Mouse (Mus musculus) c-Kit-positive CD71-negative TER-119-negative erythroid progenitor cells, embryonic 14.5 days (primary cell): ENCODE measurements around the gene Clcnka.

ENCODE experiments used
- DNase-seq: peaks from one replicate; pipeline ENCODE4 v3.0.0-alpha.2; 2013; ENCODE audit warnings: low read depth

Clcnka gene

GRCm38 (mm10) chr4:141398545-141398944, at the start of gene Clcnka:
Gene Clcnka, minus strand, starts transcription at chr4:141398724.
- no peak for DNase-seq

DNA sequence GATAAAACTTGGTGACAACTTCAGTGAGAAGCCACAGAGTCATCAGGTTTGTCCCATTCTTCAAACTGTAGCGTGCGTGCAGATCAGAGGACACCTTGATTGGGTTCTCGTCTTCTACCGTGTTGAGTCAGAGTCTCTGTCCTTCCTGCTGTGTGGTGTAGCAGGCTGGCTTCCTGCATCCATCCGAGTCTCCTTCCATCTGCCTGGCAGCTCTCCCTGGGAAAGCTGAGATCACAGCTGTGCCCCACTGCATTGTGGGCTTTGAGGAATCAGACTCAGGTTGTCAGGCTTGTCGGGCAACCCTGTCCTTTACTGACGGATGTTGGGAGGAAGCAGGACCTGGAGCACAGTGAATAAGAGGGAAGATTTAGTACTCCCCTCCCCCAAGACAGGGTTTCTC, 47.7 kb upstream of the Clcnka start:
- DNase-seq = no peak

- DNase-seq = peak; percentile 17
These were observed 46.8 kb upstream of the Clcnka start for GRCm38 (mm10) chr4:141445328-141445720.

- DNase-seq = peak; percentile 76
These were observed 46.2 kb upstream of the Clcnka start, which contains the start of gene Zbtb17 for GRCm38 (mm10) chr4:141444451-141445327. Gene Zbtb17, plus strand, starts transcription at chr4:141444654.

GRCm38 (mm10) chr4:141443641-141444429, 45.3 kb upstream of the Clcnka start:
- no peak for DNase-seq

GRCm38 (mm10) chr4:141440877-141441276, 42.4 kb upstream of the Clcnka start:
- no peak for DNase-seq

GRCm38 (mm10) chr4:141439083-141439803, 40.7 kb upstream of the Clcnka start:
- no peak for DNase-seq

- DNase-seq = no peak
These were observed 37.5 kb upstream of the Clcnka start, which contains the start of gene Srarp for GRCm38 (mm10) chr4:141435974-141436373. Gene Srarp, minus strand, starts transcription at chr4:141436105.

- no peak for DNase-seq
These were observed 34.7 kb upstream of the Clcnka start for GRCm38 (mm10) chr4:141433191-141433590.

DNA sequence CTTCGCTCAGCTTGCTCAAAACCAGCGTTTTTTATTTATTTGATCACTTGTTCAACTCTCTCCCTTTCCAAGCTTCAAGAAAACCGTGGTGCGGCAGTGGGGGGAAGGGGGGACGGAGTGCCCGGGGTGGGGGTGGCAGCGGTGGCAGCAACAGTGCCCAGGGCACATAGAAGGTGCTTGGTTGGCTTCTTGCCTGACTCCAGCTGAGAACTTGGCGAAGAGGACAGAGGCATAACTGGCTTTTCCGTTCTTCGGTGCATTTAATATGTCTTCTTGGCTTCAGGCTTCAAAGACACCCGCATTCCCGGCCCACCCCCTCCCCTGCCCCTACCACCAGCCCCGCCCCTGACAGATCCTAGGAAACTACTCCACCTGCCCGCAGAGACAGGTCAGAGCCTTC, 34.1 kb upstream of the Clcnka start:
- no peak for DNase-seq

- no peak for DNase-seq
These were observed 32.5 kb upstream of the Clcnka start for GRCm38 (mm10) chr4:141430997-141431396.

GRCm38 (mm10) chr4:141429847-141430246, 31.3 kb upstream of the Clcnka start:
- no peak for DNase-seq

- no peak for DNase-seq
These were observed 30.9 kb upstream of the Clcnka start for GRCm38 (mm10) chr4:141429381-141429780.

DNA sequence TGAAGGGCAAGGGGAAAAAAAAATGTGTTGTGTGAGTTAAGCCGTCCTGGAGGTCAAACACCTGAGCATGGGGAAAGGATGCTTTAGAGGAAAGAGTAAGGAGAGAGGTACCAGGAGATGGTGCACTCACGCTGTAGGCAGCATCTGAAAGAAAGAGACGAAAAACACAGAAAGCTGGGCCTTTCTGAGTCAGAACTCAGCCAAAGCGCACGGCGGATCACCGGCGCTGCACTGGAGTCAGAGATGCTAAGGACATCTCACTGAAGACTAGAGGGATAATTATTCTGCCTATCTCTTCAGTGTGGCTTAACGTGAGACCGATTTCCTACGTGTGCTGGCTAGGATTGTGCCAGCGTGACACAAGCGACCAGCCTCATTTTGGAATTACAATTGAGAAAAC, 29.4 kb upstream of the Clcnka start:
- no peak for DNase-seq

DNA sequence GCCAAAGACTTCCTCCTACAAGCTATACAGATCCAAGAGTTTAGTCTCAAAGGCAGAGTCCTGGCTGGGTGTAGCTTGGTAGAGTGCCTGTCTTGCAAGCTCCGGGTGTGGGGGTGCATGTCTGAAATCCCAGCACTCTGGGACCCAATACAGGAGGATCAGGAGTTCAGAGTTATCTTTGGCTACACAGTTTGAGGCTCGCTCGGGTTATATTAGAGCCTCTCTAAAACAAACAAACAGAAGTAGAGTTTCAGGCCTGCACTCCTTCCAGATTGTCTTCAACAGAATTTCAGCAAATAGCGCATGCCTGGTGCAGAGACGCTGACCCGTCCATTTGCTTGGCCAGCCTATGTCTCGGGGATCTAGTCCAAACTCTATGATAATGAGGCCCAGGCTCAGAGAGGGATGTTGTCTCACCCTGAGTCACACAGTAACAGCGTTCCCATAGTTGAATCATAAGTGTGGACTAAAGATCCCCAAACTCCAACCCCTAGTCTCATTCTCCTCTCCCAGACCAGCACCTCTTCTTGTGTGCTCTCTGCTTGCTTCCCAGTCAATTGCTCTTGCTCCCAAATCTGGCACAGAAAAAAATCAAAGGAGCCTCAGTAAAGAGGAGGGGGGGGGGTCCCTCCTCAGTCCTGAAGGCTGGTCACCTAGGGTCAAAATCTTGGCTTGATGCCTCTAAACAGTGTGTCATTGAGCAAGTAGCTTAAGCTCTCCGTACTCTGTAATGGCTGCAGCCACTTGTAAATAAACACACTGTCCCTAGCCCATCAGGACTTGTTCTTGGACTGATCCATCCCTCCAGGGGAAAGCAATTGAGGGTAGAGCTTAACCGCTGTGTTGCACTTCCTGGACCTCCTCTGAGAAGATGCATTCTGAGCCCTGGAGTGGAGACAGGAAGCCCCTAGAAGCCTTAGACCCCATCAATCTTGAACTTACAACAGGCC, 28.5 kb upstream of the Clcnka start:
- DNase-seq = no peak

DNA sequence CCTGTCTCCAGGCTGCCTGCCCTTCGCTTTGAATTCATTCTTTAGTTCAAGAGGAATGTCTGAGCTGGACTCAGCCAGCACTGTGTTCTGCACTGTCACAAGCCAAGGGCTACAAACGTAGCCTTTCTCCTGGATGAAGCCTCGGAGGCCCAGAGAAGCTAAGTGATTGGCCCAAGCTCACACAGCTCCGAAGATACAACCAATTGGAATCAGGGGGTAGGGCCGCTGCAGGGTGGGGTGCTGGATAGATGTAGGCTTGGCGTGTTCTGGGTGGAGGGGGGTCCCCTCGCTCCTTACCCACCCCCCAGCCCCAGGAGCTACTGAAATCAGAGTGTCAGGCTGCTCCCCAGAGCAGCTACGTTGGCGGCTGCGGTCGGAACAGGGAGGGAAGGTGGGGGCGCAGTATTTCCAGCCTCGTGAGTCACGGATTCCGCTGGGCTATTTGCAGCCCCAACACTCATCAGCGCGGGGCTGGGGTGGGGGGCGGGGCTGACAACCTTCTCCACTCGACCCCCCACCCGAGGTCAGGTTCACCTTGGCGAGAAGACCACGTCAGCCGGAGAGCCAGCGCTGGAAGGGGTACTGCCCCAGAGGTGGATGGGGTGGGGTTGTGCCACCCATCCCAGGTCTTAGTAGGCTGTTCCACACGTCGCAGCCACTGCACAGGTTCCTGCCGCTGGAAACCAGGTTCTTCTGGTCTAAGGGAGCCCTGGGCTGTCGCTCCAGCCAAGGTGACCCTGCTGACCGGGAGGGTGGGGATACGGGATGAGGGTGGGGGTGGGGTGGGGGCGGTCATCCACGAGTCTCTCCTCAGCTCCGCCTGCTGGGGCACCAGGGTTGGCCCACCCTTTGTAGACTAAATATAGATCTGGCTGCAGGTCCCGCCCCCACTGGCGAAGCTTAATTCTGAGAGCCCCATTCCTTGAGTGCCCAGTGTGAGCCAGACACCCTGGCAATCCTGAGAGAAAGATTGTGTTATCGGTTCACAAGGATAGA, 27.3 kb upstream of the Clcnka start:
- peak; percentile 60 for DNase-seq

- DNase-seq = no peak
These were observed 25.3 kb upstream of the Clcnka start for GRCm38 (mm10) chr4:141423691-141424431.

- no peak for DNase-seq
These were observed 24.8 kb upstream of the Clcnka start for GRCm38 (mm10) chr4:141423288-141423687.

GRCm38 (mm10) chr4:141422841-141423240, 24.3 kb upstream of the Clcnka start:
- DNase-seq = no peak
